20 mouse cellular contexts compared by ENCODE assay signal in genomic region chr10:40429081-40429480, GRCm38 (mm10).
DNase-seq lines count a peak whose midpoint lies in the region; ATAC-seq and TF ChIP-seq lines count a peak whose summit lies in the region.
"Had no signal": no experiment of that assay in that cellular context is flagged by ENCODE, and none has a peak within 500 bp of the region (broad histone marks: within the 10 kb centered on the region; RNA-seq: fewer than 3 reads in every experiment).

No protein-coding gene starts in this region.

- no peaks in the 10 kb centered on the region for H3K27me3 ChIP-seq in liver, postnatal 0 days (ENCODE audit: insufficient read depth, low read length)
- H3K27me3 ChIP-seq in splenic B cell, adult 2 months (ENCODE audit: control insufficient read depth, insufficient read depth, low read length, poor library complexity, severe bottlenecking) = no peaks in the 10 kb centered on the region
- H3K27me3 ChIP-seq: forebrain, embryonic 13.5 days; hindbrain, embryonic 12.5 days; midbrain, embryonic 13.5 days; stomach, embryonic 15.5 days had no signal

- ATAC-seq in liver, postnatal 0 days = no peak
- ATAC-seq: forebrain, embryonic 13.5 days; intestine, embryonic 16.5 days; midbrain, embryonic 13.5 days had no signal

- no peaks in the 10 kb centered on the region for H3K36me3 ChIP-seq in liver, postnatal 0 days (replicated peaks; ENCODE audit: insufficient read depth, low read length)
- no peaks in the 10 kb centered on the region for H3K36me3 ChIP-seq in splenic B cell, adult 2 months (ENCODE audit: control insufficient read depth, insufficient read depth, low read length, poor library complexity, severe bottlenecking)
- H3K36me3 ChIP-seq: embryonic facial prominence, embryonic 10.5 days; hindbrain, embryonic 12.5 days; midbrain, embryonic 13.5 days; stomach, embryonic 15.5 days had no signal

- WGBS in liver, postnatal 0 days (ENCODE audit: insufficient replicate concordance) = 81% methylated on average over 2 of the region's 2 CpGs

- H3K9ac ChIP-seq in liver, postnatal 0 days (replicated peaks) = no peak overlapping the region
- H3K9ac ChIP-seq: forebrain, embryonic 13.5 days; hindbrain, embryonic 12.5 days; midbrain, embryonic 13.5 days; stomach, embryonic 15.5 days had no signal

- H3K9me3 ChIP-seq in liver, postnatal 0 days (ENCODE audit: low read length) = no peaks in the 10 kb centered on the region
- H3K9me3 ChIP-seq: embryonic facial prominence, embryonic 10.5 days; forebrain, embryonic 13.5 days; hindbrain, embryonic 12.5 days; midbrain, embryonic 13.5 days; stomach, embryonic 15.5 days had no signal

- TF ChIP-seq CTCF in gastrocnemius, adult 2 months (IDR thresholded peaks at IDR 0.05) = peak; percentile 30
- peak; percentile 28; the same call in 1 of the 2 replicates for TF ChIP-seq CTCF in liver, postnatal 0 days (IDR thresholded peaks at IDR 0.05; ENCODE audit: low read depth)

- intact Hi-C loops in gastrocnemius, adult 2 months (cut with DNase I) = no loop called here
- intact Hi-C loops in gastrocnemius, postnatal 14 days (cut with DNase I; ENCODE audit: low total_unique reads) = no loop called here

- H3K4me3 ChIP-seq in gastrocnemius, adult 2 months = peak overlapping the region; percentile 41
- no peak overlapping the region for H3K4me3 ChIP-seq in liver, postnatal 0 days (ENCODE audit: low read depth, low read length)
- H3K4me3 ChIP-seq: embryonic facial prominence, embryonic 10.5 days; forebrain, embryonic 13.5 days; hindbrain, embryonic 12.5 days; midbrain, embryonic 13.5 days; stomach, embryonic 15.5 days had no signal

- peak overlapping the region; percentile 48; the same call in 1 of the 2 replicates for H3K27ac ChIP-seq in gastrocnemius, adult 2 months
- H3K27ac ChIP-seq in liver, postnatal 0 days (ENCODE audit: low read depth) = no peak overlapping the region
- H3K27ac ChIP-seq: embryonic facial prominence, embryonic 10.5 days; forebrain, embryonic 13.5 days; hindbrain, embryonic 12.5 days; macrophage; midbrain, embryonic 13.5 days; stomach, embryonic 15.5 days had no signal

- peaks cover 5% of the 10 kb centered on the region for H3K4me1 ChIP-seq in liver, postnatal 0 days (ENCODE audit: insufficient read depth)

- TF ChIP-seq EP300 in liver, postnatal 0 days (IDR thresholded peaks at IDR 0.05; ENCODE audit: low read depth) = no peak

- H3K4me2 ChIP-seq in liver, postnatal 0 days (ENCODE audit: low read depth, low read length) = no peak overlapping the region
- H3K4me2 ChIP-seq: forebrain, embryonic 13.5 days; hindbrain, embryonic 12.5 days; midbrain, embryonic 13.5 days; stomach, embryonic 15.5 days had no signal

- no peak for DNase-seq in gastrocnemius, adult 2 months
- no peak for DNase-seq in gastrocnemius, postnatal 14 days
- DNase-seq in liver, postnatal 0 days = no peak
- no peak for DNase-seq in liver
- peak; percentile 31 for DNase-seq in T-cell, adult 2 months (ENCODE audit: low spot score)
- peak; percentile 39 for DNase-seq in splenic B cell, adult 2 months (ENCODE audit: low read depth, low spot score)
- no peak for DNase-seq in cerebellum, adult 9-11 months
- DNase-seq in embryo, embryonic 9.5 days (ENCODE audit: extremely low spot score) = no peak
- DNase-seq: adrenal gland, adult 8-10 months; cerebellum, adult 11-12 months; cerebellum, postnatal 36 days; layer of hippocampus, adult 9-11 months; retina, postnatal 1 day had no signal

Comparison
In these comparisons a context has a peak if more than half of its experiments do, and no peak if none do; other contexts are left out.
1. DNase-seq: peak in T-cell, adult 2 months (single experiment) and splenic B cell, adult 2 months (single experiment); none in gastrocnemius, adult 2 months (single experiment), gastrocnemius, postnatal 14 days (single experiment), liver, postnatal 0 days (single experiment), liver (single experiment), cerebellum, adult 9-11 months (single experiment) and embryo, embryonic 9.5 days (single experiment).